Mouse (Mus musculus) small intestine, adult 2 months (tissue): Measurements from ENCODE around the gene Lrp5.

Experiments used
- CTCF ChIP-seq: fragments of 200-500 bp; IDR thresholded peaks from 2 replicates; pipeline ENCODE4 v1.5.1; 2012; ENCODE audit warnings: low read depth, mild to moderate bottlenecking, control low read depth, inconsistent platforms, low read length, moderate library complexity, mixed read lengths; ENCODE audit not compliant: insufficient replicate concordance, insufficient read length; ENCODE audit errors: extremely low read depth
- POLR2A ChIP-seq: fragments of 200-500 bp; IDR thresholded peaks from 2 replicates; pipeline ENCODE4 v1.6.1; 2012; ENCODE audit warnings: low read depth, mild to moderate bottlenecking, control low read depth, inconsistent platforms, low read length, moderate library complexity

DNA sequence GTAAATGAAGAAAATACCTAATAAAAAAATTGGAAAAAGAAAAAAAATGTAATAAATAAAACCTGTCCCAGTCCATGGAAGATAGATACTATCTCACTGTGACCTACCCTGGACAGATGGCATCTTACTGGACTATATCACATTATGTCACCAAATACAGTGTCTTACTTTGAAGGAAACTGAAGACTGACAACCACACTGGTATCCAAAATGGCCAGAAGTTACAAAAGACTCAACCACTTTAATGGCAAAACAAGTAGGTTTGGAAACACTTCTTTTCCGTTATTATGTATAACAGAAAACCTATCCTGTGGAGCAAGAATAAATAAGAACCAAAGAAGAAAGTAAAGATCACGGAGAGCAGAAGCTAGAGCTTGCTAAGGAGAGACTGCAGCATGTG lies 146.1 kb downstream of the Lrp5 start:
- TF ChIP-seq POLR2A = no peak
- TF ChIP-seq CTCF = no peak
